Mouse (Mus musculus): Measurements from ENCODE around the gene Mybpc3. TPM values are rescaled to one million over a fixed set of nuclear protein-coding genes. Genes with fewer than 3 reads are reported as not detected.

Mybpc3 gene
- polyA plus RNA-seq (2016; fragmentation: Nextera tagmentation; extraction: Ambion mirVana): 0.14 and 0.19 TPM in 2 replicates

GRCm38 (mm10) chr2:91117585-91118275 is at the start of gene Mybpc3:
Gene Mybpc3 (plus strand): TSS chr2:91118144.
- no peak within 1 kb of the TSS for H3K9ac ChIP-seq
- H3K4me2 ChIP-seq: no peak within 1 kb of the TSS
- WGBS: 88% methylated on average over 11 of the region's 11 CpGs
- H3K27ac ChIP-seq: no peak within 1 kb of the TSS
- H3K4me3 ChIP-seq (replicated peaks): no peak within 1 kb of the TSS
- ATAC-seq (ENCODE audit: low FRiP score): no peak
- peaks cover 4% of the 10 kb centered on the region for H3K4me1 ChIP-seq
- H3K27me3 ChIP-seq: peaks cover 32% of the 10 kb centered on the region
- H3K36me3 ChIP-seq (replicated peaks): no peaks in the 10 kb centered on the region
- H3K9me3 ChIP-seq: no peaks in the 10 kb centered on the region

GRCm38 (mm10) chr2:91068162-91068871 is 49.6 kb upstream of the Mybpc3 start:
- H3K4me1 ChIP-seq: peaks cover 24% of the 10 kb centered on the region
- no peak overlapping the region for H3K27ac ChIP-seq
- no peaks in the 10 kb centered on the region; the same call in 1 of the 2 replicates for H3K27me3 ChIP-seq
- peak overlapping the region; percentile 82 for H3K4me2 ChIP-seq
- H3K36me3 ChIP-seq (replicated peaks): peaks cover 23% of the 10 kb centered on the region
- no peak for ATAC-seq (ENCODE audit: low FRiP score)
- H3K9ac ChIP-seq: 0 out of 2 replicates have a peak overlapping the region, but pooled peaks have one; percentile 18
- 64% methylated on average over 13 of the region's 13 CpGs for WGBS
- H3K4me3 ChIP-seq (replicated peaks): peak overlapping the region; percentile 73
- no peaks in the 10 kb centered on the region for H3K9me3 ChIP-seq

- Histone ChIP-seq H3K27ac (no peak overlapping the region), H3K9me3 (no peaks in the 10 kb centered on the region), H3K9ac (0 out of 2 replicates have a peak overlapping the region, but pooled peaks have one; percentile 18), H3K4me1 (peaks cover 24% of the 10 kb centered on the region), H3K36me3 (replicated peaks) (peaks cover 18% of the 10 kb centered on the region), H3K4me2 (peak overlapping the region; percentile 82), H3K4me3 (replicated peaks) (peak overlapping the region; percentile 73), H3K27me3 (no peaks in the 10 kb centered on the region; the same call in 1 of the 2 replicates)
- WGBS: 47% methylated on average over 6 of the region's 6 CpGs
- ATAC-seq (ENCODE audit: low FRiP score): no peak
These were observed 49.1 kb upstream of the Mybpc3 start for GRCm38 (mm10) chr2:91068872-91069165.

GRCm38 (mm10) chr2:91069306-91070000 is 48.5 kb upstream of the Mybpc3 start:
- H3K27ac ChIP-seq: 0 out of 2 replicates have a peak overlapping the region, but pooled peaks have one; percentile 76
- peak overlapping the region; percentile 76 for H3K9ac ChIP-seq
- H3K4me1 ChIP-seq: peaks cover 24% of the 10 kb centered on the region
- WGBS: 11% methylated on average over 14 of the region's 14 CpGs
- H3K27me3 ChIP-seq: no peaks in the 10 kb centered on the region; the same call in 1 of the 2 replicates
- peak; percentile 1; the same call in 1 of the 2 replicates for ATAC-seq (ENCODE audit: low FRiP score)
- H3K36me3 ChIP-seq (replicated peaks): peaks cover 12% of the 10 kb centered on the region
- no peaks in the 10 kb centered on the region for H3K9me3 ChIP-seq
- peak overlapping the region; percentile 82 for H3K4me2 ChIP-seq
- peak overlapping the region; percentile 73 for H3K4me3 ChIP-seq (replicated peaks)

- Histone ChIP-seq H3K27ac (peak within 1 kb of the TSS; percentile 76), H3K4me2 (peak within 1 kb of the TSS; percentile 82), H3K4me3 (replicated peaks) (peak within 1 kb of the TSS; percentile 73), H3K4me1 (peaks cover 24% of the 10 kb centered on the region), H3K36me3 (replicated peaks) (peaks cover 8% of the 10 kb centered on the region; the same call in 1 of the 2 replicates), H3K27me3 (no peaks in the 10 kb centered on the region; the same call in 1 of the 2 replicates), H3K9ac (peak within 1 kb of the TSS; percentile 76), H3K9me3 (no peaks in the 10 kb centered on the region)
- ATAC-seq (ENCODE audit: low FRiP score): peak; percentile 95
- WGBS: under 1% methylated on average over 61 of the region's 69 CpGs
These were observed 47.7 kb upstream of the Mybpc3 start, which contains the start of gene Slc39a13 for GRCm38 (mm10) chr2:91070076-91070800. Gene Slc39a13 (minus strand): TSS chr2:91070417.

GRCm38 (mm10) chr2:91071059-91071458 is 46.9 kb upstream of the Mybpc3 start:
- Histone ChIP-seq H3K27me3 (peaks cover 4% of the 10 kb centered on the region; the same call in 1 of the 2 replicates), H3K9ac (peak overlapping the region; percentile 76), H3K4me3 (replicated peaks) (peak overlapping the region; percentile 73), H3K9me3 (no peaks in the 10 kb centered on the region), H3K4me1 (peaks cover 24% of the 10 kb centered on the region), H3K36me3 (replicated peaks) (0 out of 2 replicates have a peak, but pooled peaks cover under 1% of the 10 kb centered on the region), H3K4me2 (peak overlapping the region; percentile 82), H3K27ac (peak overlapping the region; percentile 76; the same call in 1 of the 2 replicates)
- 82% methylated on average over 10 of the region's 10 CpGs for WGBS
- no peak; the same call in none of the 2 replicates for ATAC-seq (ENCODE audit: low FRiP score)

- Histone ChIP-seq H3K9ac (no peak overlapping the region), H3K4me3 (replicated peaks) (no peak overlapping the region), H3K27ac (no peak overlapping the region), H3K4me1 (peaks cover 24% of the 10 kb centered on the region), H3K36me3 (replicated peaks) (no peaks in the 10 kb centered on the region), H3K27me3 (peaks cover 4% of the 10 kb centered on the region; the same call in 1 of the 2 replicates), H3K9me3 (no peaks in the 10 kb centered on the region), H3K4me2 (no peak overlapping the region)
- no peak for ATAC-seq (ENCODE audit: low FRiP score)
- WGBS: 43% methylated on average over 1 of the region's 1 CpGs
These were observed 45.9 kb upstream of the Mybpc3 start for GRCm38 (mm10) chr2:91072092-91072491.

GRCm38 (mm10) chr2:91077957-91078313 is 40.0 kb upstream of the Mybpc3 start:
- WGBS: 18% methylated on average over 12 of the region's 12 CpGs
- no peak for ATAC-seq (ENCODE audit: low FRiP score)

GRCm38 (mm10) chr2:91078314-91079025 is 39.5 kb upstream of the Mybpc3 start:
- peak; percentile 73 for ATAC-seq (ENCODE audit: low FRiP score)
- no peaks in the 10 kb centered on the region for H3K9me3 ChIP-seq
- peak overlapping the region; percentile 96 for H3K4me2 ChIP-seq
- H3K4me3 ChIP-seq (replicated peaks): peak overlapping the region; percentile 54
- peaks cover 15% of the 10 kb centered on the region; the same call in 1 of the 2 replicates for H3K27me3 ChIP-seq
- under 1% methylated on average over 20 of the region's 36 CpGs for WGBS
- no peak overlapping the region for H3K27ac ChIP-seq
- no peaks in the 10 kb centered on the region for H3K36me3 ChIP-seq (replicated peaks)
- H3K9ac ChIP-seq: peak overlapping the region; percentile 79
- H3K4me1 ChIP-seq: peaks cover 13% of the 10 kb centered on the region

More at GRCm38 (mm10) chr2:91077957-91078313, 40.0 kb upstream of the Mybpc3 start:
- Histone ChIP-seq H3K4me1 (peaks cover 13% of the 10 kb centered on the region), H3K27me3 (peaks cover 15% of the 10 kb centered on the region; the same call in 1 of the 2 replicates), H3K4me2 (peak overlapping the region; percentile 96), H3K36me3 (replicated peaks) (no peaks in the 10 kb centered on the region), H3K27ac (no peak overlapping the region), H3K9me3 (no peaks in the 10 kb centered on the region), H3K9ac (peak overlapping the region; percentile 79; the same call in 1 of the 2 replicates), H3K4me3 (replicated peaks) (peak overlapping the region; percentile 54)

GRCm38 (mm10) chr2:91079026-91079384 is 38.9 kb upstream of the Mybpc3 start:
- Histone ChIP-seq H3K9ac (peak overlapping the region; percentile 79), H3K4me3 (replicated peaks) (peak overlapping the region; percentile 54), H3K9me3 (no peaks in the 10 kb centered on the region), H3K4me1 (peaks cover 13% of the 10 kb centered on the region), H3K4me2 (peak overlapping the region; percentile 96), H3K27me3 (peaks cover 15% of the 10 kb centered on the region; the same call in 1 of the 2 replicates), H3K36me3 (replicated peaks) (no peaks in the 10 kb centered on the region), H3K27ac (no peak overlapping the region)
- ATAC-seq (ENCODE audit: low FRiP score): no peak
- 35% methylated on average over 5 of the region's 5 CpGs for WGBS

All from forebrain, embryonic 12.5 days (tissue).